ENCODE assay signal across 24 mouse cellular contexts in the genomic region with DNA sequence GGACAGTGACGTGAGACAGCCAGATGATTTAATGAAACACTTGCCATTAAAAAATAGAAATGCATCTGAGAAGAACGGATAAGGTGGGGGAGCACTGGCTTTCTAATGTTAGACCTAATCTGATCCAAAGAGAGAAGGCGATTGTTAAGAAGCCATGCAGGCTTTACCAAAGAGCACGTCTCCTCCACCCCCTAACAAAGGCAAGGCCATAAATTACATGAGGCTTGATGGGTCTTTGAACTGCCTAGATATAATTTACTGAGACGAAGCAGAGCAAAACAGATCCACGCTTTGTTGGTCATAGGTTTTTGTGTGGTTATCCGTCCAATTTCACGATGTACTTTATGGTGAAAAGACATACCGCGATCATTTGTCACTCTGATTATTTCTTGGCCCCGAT.
A peak's percentile ranks its signal among the peaks of the same experiment; 100 is the strongest.
DNase-seq lines count a peak whose midpoint lies in the region; ATAC-seq and TF ChIP-seq lines count a peak whose summit lies in the region.
"Had no signal": no experiment of that assay in that cellular context is flagged by ENCODE, and none has a peak within 500 bp of the region (broad histone marks: within the 10 kb centered on the region; RNA-seq: fewer than 3 reads in every experiment).

No protein-coding gene starts in this region.

- intact Hi-C loops in gastrocnemius, adult 2 months (cut with DNase I): no loop called here

- H3K9me3 ChIP-seq in embryonic facial prominence, embryonic 14.5 days (ENCODE audit: control insufficient read depth, low read length): no peaks in the 10 kb centered on the region
- no peaks in the 10 kb centered on the region for H3K9me3 ChIP-seq in embryonic facial prominence, embryonic 10.5 days
- no peaks in the 10 kb centered on the region for H3K9me3 ChIP-seq in neural tube, embryonic 11.5 days (ENCODE audit: control insufficient read depth, low read length)
- no peaks in the 10 kb centered on the region for H3K9me3 ChIP-seq in neural tube, embryonic 15.5 days (replicated peaks)
- H3K9me3 ChIP-seq: embryonic facial prominence, embryonic 12.5 days; embryonic facial prominence, embryonic 15.5 days; forebrain, embryonic 10.5 days; forebrain, embryonic 12.5 days had no signal

- no peak overlapping the region for H3K27ac ChIP-seq in embryonic facial prominence, embryonic 14.5 days (replicated peaks; ENCODE audit: low read depth, low read length)
- no peak overlapping the region for H3K27ac ChIP-seq in embryonic facial prominence, embryonic 10.5 days (replicated peaks)
- H3K27ac ChIP-seq in neural tube, embryonic 11.5 days (ENCODE audit: low read depth, low read length): no peak overlapping the region
- H3K27ac ChIP-seq in neural tube, embryonic 15.5 days (replicated peaks): no peak overlapping the region
- no peak overlapping the region for H3K27ac ChIP-seq in gastrocnemius, adult 2 months
- H3K27ac ChIP-seq: embryonic facial prominence, embryonic 12.5 days; embryonic facial prominence, embryonic 15.5 days; forebrain, embryonic 10.5 days; forebrain, embryonic 12.5 days had no signal

- DNase-seq in embryonic facial prominence, embryonic 14.5 days (ENCODE audit: low spot score): peak; percentile 19
- no peak for DNase-seq in embryonic facial prominence, embryonic 10.5 days (ENCODE audit: low spot score)
- peak; percentile 14 for DNase-seq in neural tube, embryonic 11.5 days (ENCODE audit: low spot score)
- DNase-seq in embryo, embryonic 10.5 days (ENCODE audit: low spot score): peak; percentile 6
- peak; percentile 16 for DNase-seq in embryo, embryonic 11 days
- DNase-seq in thymus, postnatal 25 days: no peak
- DNase-seq in gastrocnemius, adult 2 months: no peak
- DNase-seq: adrenal gland, adult 2 months; adrenal gland, postnatal 10 days; adrenal gland, postnatal 25 days; cerebellum, adult 11 months; cerebellum, adult 18-20 months; cerebellum, adult 8-10 months; cerebellum, adult 9-11 months; cerebellum, postnatal 14 days; cerebellum, postnatal 36 days had no signal

- H3K4me2 ChIP-seq in embryonic facial prominence, embryonic 14.5 days (ENCODE audit: low read depth, low read length): no peak overlapping the region
- no peak overlapping the region for H3K4me2 ChIP-seq in neural tube, embryonic 11.5 days (ENCODE audit: low read depth)
- H3K4me2 ChIP-seq in neural tube, embryonic 15.5 days: no peak overlapping the region
- H3K4me2 ChIP-seq: embryonic facial prominence, embryonic 12.5 days; embryonic facial prominence, embryonic 15.5 days; forebrain, embryonic 12.5 days had no signal

- no peak for ATAC-seq in embryonic facial prominence, embryonic 14.5 days (ENCODE audit: low read depth)
- peak; percentile 75 for ATAC-seq in neural tube, embryonic 11.5 days (ENCODE audit: insufficient read depth, low FRiP score, low TSS enrichment)
- no peak for ATAC-seq in neural tube, embryonic 15.5 days (ENCODE audit: low FRiP score)
- ATAC-seq: forebrain, embryonic 14.5 days; forebrain, embryonic 16.5 days had no signal

- H3K9ac ChIP-seq in embryonic facial prominence, embryonic 14.5 days (ENCODE audit: low read depth, low read length): no peak overlapping the region
- no peak overlapping the region for H3K9ac ChIP-seq in neural tube, embryonic 11.5 days (ENCODE audit: low read length)
- H3K9ac ChIP-seq in neural tube, embryonic 15.5 days (replicated peaks): no peak overlapping the region
- H3K9ac ChIP-seq: embryonic facial prominence, embryonic 12.5 days; embryonic facial prominence, embryonic 15.5 days; forebrain, embryonic 12.5 days had no signal

- no peaks in the 10 kb centered on the region for H3K36me3 ChIP-seq in embryonic facial prominence, embryonic 14.5 days (ENCODE audit: control insufficient read depth, insufficient read depth, low read length)
- no peaks in the 10 kb centered on the region for H3K36me3 ChIP-seq in embryonic facial prominence, embryonic 10.5 days (replicated peaks)
- H3K36me3 ChIP-seq in neural tube, embryonic 11.5 days (ENCODE audit: control insufficient read depth, insufficient read depth, low read length): no peaks in the 10 kb centered on the region
- no peaks in the 10 kb centered on the region for H3K36me3 ChIP-seq in neural tube, embryonic 15.5 days
- H3K36me3 ChIP-seq: embryonic facial prominence, embryonic 12.5 days; embryonic facial prominence, embryonic 15.5 days; forebrain, embryonic 10.5 days; forebrain, embryonic 12.5 days had no signal

- 77% methylated on average over 11 of the region's 11 CpGs for WGBS in embryonic facial prominence, embryonic 14.5 days
- WGBS in embryonic facial prominence, embryonic 10.5 days: 89% methylated on average over 11 of the region's 11 CpGs
- 47% methylated on average over 11 of the region's 11 CpGs for WGBS in neural tube, embryonic 11.5 days
- WGBS in neural tube, embryonic 15.5 days: 32% methylated on average over 11 of the region's 11 CpGs

- H3K4me1 ChIP-seq in embryonic facial prominence, embryonic 14.5 days (ENCODE audit: control insufficient read depth, insufficient read depth, low read length): peaks cover 4% of the 10 kb centered on the region; the same call in 1 of the 2 replicates
- H3K4me1 ChIP-seq in embryonic facial prominence, embryonic 10.5 days: peaks cover 3% of the 10 kb centered on the region; the same call in 1 of the 2 replicates
- H3K4me1 ChIP-seq in neural tube, embryonic 11.5 days (ENCODE audit: control insufficient read depth, insufficient read depth, low read length): no peaks in the 10 kb centered on the region
- H3K4me1 ChIP-seq in neural tube, embryonic 15.5 days: no peaks in the 10 kb centered on the region
- H3K4me1 ChIP-seq: embryonic facial prominence, embryonic 12.5 days; forebrain, embryonic 10.5 days; forebrain, embryonic 12.5 days had no signal

- H3K27me3 ChIP-seq in embryonic facial prominence, embryonic 14.5 days (replicated peaks; ENCODE audit: control insufficient read depth, insufficient read depth, low read length): no peaks in the 10 kb centered on the region
- no peaks in the 10 kb centered on the region for H3K27me3 ChIP-seq in embryonic facial prominence, embryonic 10.5 days (replicated peaks; ENCODE audit: low read depth, poor library complexity, severe bottlenecking)
- H3K27me3 ChIP-seq in neural tube, embryonic 11.5 days (ENCODE audit: control insufficient read depth, insufficient read depth, low read length): no peaks in the 10 kb centered on the region
- H3K27me3 ChIP-seq in neural tube, embryonic 15.5 days (replicated peaks): no peaks in the 10 kb centered on the region
- H3K27me3 ChIP-seq: embryonic facial prominence, embryonic 15.5 days; forebrain, embryonic 12.5 days had no signal

- TF ChIP-seq CTCF in gastrocnemius, adult 2 months (IDR thresholded peaks at IDR 0.05): no peak

- no peak overlapping the region for H3K4me3 ChIP-seq in embryonic facial prominence, embryonic 14.5 days (ENCODE audit: low read depth, low read length)
- no peak overlapping the region for H3K4me3 ChIP-seq in embryonic facial prominence, embryonic 10.5 days
- no peak overlapping the region for H3K4me3 ChIP-seq in neural tube, embryonic 11.5 days (ENCODE audit: low read depth, low read length)
- H3K4me3 ChIP-seq in neural tube, embryonic 15.5 days (replicated peaks): no peak overlapping the region
- no peak overlapping the region for H3K4me3 ChIP-seq in gastrocnemius, adult 2 months
- H3K4me3 ChIP-seq: embryonic facial prominence, embryonic 12.5 days; embryonic facial prominence, embryonic 15.5 days; erythroblast, embryonic 14.5 days; forebrain, embryonic 10.5 days; forebrain, embryonic 12.5 days had no signal

Comparison
In these comparisons a context has a peak if more than half of its experiments do, and no peak if none do; other contexts are left out.
1. DNase-seq: peak in embryonic facial prominence, embryonic 14.5 days (single experiment), neural tube, embryonic 11.5 days (single experiment), embryo, embryonic 10.5 days (single experiment) and embryo, embryonic 11 days (single experiment); none in embryonic facial prominence, embryonic 10.5 days (single experiment), thymus, postnatal 25 days (single experiment) and gastrocnemius, adult 2 months (single experiment).